Mouse (Mus musculus) liver, embryonic 12.5 days (tissue): ENCODE data around the gene Lrrc3. TPM values are rescaled to one million over a fixed set of nuclear protein-coding genes. Genes with fewer than 3 reads are reported as not detected.

ENCODE experiments used
- ATAC-seq: fragments of 200-750 bp; cut with Nextera tagmentation; 2 replicates; pipeline ENCODE4 v1.8.0; 2017; ENCODE audit warnings: moderate number of reproducible peaks, mild to moderate bottlenecking, moderate library complexity
- H3K27ac ChIP-seq: fragments of 300-500 bp; sonication (generic); 2 replicates; pipeline ENCODE4 v1.5.1; 2016; ENCODE audit warnings: mild to moderate bottlenecking
- H3K27me3 ChIP-seq: fragments of 300-500 bp; sonication (generic); replicated peaks from 2 replicates; pipeline ENCODE4 v1.6.1; 2016; ENCODE audit warnings: mild to moderate bottlenecking, moderate library complexity
- H3K36me3 ChIP-seq: fragments of 300-500 bp; sonication (generic); 2 replicates; pipeline ENCODE4 v1.6.1; 2016; ENCODE audit warnings: mild to moderate bottlenecking, moderate library complexity
- H3K4me1 ChIP-seq: fragments of 300-500 bp; sonication (generic); 2 replicates; pipeline ENCODE4 v1.6.1; 2016
- H3K4me2 ChIP-seq: fragments of 300-500 bp; sonication (generic); 2 replicates; pipeline ENCODE4 v1.6.1; 2016; ENCODE audit warnings: mild to moderate bottlenecking, moderate library complexity
- H3K4me3 ChIP-seq: fragments of 300-500 bp; sonication (generic); 2 replicates; pipeline ENCODE4 v1.5.1; 2016; ENCODE audit warnings: mild to moderate bottlenecking, moderate library complexity
- H3K9ac ChIP-seq: fragments of 300-500 bp; sonication (generic); 2 replicates; pipeline ENCODE4 v1.6.1; 2016; ENCODE audit warnings: mild to moderate bottlenecking, moderate library complexity
- H3K9me3 ChIP-seq: fragments of 300-500 bp; sonication (generic); replicated peaks from 2 replicates; pipeline ENCODE4 v1.6.1; 2016; ENCODE audit warnings: mild to moderate bottlenecking, moderate library complexity
- WGBS: fragments of 180-500 bp; shearing (Covaris S2); methylation state at CpG from one replicate; pipeline ENCODE4 v1.1.7; 2016; ENCODE audit not compliant: insufficient replicate concordance; 5-methylcytosine and 5-hydroxymethylcytosine counted together
- polyA plus RNA-seq: library from polyadenylated mRNA; unstranded; fragments of >200 nt; fragmentation: Nextera tagmentation; extraction: Ambion mirVana; gene quantifications from 2 replicates; pipeline ENCODE4 v1.2.1, GENCODE M21; 2016

Gene Lrrc3
- polyA plus RNA-seq, 1 experiment from 2014 or later: 8.5 TPM

- ATAC-seq: no peak
- Histone ChIP-seq H3K36me3 (no peaks in the 10 kb centered on the region), H3K9me3 (no peaks in the 10 kb centered on the region), H3K4me3 (peak overlapping the region; percentile 62), H3K4me1 (peaks cover 22% of the 10 kb centered on the region), H3K9ac (no peak overlapping the region), H3K4me2 (peak overlapping the region; percentile 83), H3K27ac (peak overlapping the region; percentile 37; the same call in 1 of the 2 replicates), H3K27me3 (peaks cover 39% of the 10 kb centered on the region)
- 74% methylated on average over 27 of the region's 27 CpGs for WGBS
Observed at GRCm38 (mm10) chr10:77900903-77901818, 1.2 kb downstream of the Lrrc3 start.

- Histone ChIP-seq H3K27ac (0 out of 2 replicates have a peak overlapping the region, but pooled peaks have one; percentile 37), H3K4me2 (peak overlapping the region; percentile 83), H3K36me3 (no peaks in the 10 kb centered on the region), H3K9ac (no peak overlapping the region), H3K27me3 (peaks cover 39% of the 10 kb centered on the region), H3K9me3 (no peaks in the 10 kb centered on the region), H3K4me1 (peaks cover 22% of the 10 kb centered on the region), H3K4me3 (no peak overlapping the region)
- WGBS: 63% methylated on average over 7 of the region's 7 CpGs
- ATAC-seq: no peak
Observed at GRCm38 (mm10) chr10:77900126-77900525, 2.2 kb downstream of the Lrrc3 start.

DNA sequence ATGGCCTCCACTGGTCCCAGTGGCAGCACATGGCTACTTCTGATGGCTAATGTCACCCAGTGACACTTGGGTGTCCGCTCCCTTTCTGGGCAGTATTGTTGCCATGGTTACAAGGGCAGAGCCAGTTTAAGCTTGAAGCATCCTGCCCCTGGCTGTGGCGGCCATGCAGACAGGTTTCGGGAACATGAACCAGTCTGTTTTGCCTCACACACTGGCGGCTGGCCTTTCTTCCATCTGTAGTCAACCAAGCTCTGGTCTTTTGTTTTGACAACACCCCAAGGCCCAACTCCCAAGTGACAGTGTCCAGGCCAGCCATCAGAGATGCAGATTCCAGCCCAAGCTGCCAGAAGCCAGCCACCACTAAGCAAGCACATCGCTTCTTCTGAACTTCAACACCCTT, 6.8 kb downstream of the Lrrc3 start:
- ATAC-seq: no peak
- Histone ChIP-seq H3K27me3 (peaks cover 13% of the 10 kb centered on the region), H3K27ac (no peak overlapping the region), H3K36me3 (no peaks in the 10 kb centered on the region), H3K4me2 (no peak overlapping the region), H3K4me3 (no peak overlapping the region), H3K4me1 (no peaks in the 10 kb centered on the region), H3K9ac (no peak overlapping the region), H3K9me3 (no peaks in the 10 kb centered on the region)
- WGBS: 60% methylated on average over 5 of the region's 5 CpGs

DNA sequence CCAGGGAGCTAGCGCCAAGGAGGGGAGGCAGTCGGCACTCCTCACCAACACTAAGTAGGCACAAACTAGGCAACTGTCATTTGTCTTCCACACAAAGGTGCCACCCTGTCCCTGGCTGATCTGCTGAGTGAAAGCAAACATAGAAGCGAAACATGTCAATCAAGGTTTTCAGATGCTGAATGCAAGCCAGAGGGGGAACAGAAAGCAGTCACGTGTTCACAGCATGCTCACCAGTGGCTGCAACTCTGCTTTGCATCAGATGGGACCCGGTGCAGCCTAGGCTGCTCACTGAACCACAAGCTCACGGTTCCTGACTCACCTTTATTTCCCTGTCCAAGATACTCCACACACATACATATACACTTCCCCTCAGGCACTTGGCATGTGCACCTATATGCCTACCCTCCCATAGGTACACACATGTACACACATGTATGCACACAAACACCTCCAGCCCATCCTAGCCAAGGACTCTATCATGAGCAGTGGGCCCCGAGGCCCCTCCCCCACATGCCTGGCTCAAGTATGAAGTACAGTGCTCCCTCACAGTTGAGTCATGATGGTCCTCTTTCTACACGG, 11.3 kb downstream of the Lrrc3 start:
- Histone ChIP-seq H3K4me2 (no peak overlapping the region), H3K27ac (no peak overlapping the region), H3K9me3 (no peaks in the 10 kb centered on the region), H3K4me1 (no peaks in the 10 kb centered on the region), H3K4me3 (no peak overlapping the region), H3K9ac (no peak overlapping the region), H3K36me3 (no peaks in the 10 kb centered on the region), H3K27me3 (0 out of 2 replicates have a peak, but pooled peaks cover 6% of the 10 kb centered on the region)
- ATAC-seq: no peak
- 61% methylated on average over 8 of the region's 8 CpGs for WGBS

- Histone ChIP-seq H3K27me3 (0 out of 2 replicates have a peak, but pooled peaks cover 9% of the 10 kb centered on the region), H3K4me2 (no peak overlapping the region), H3K4me1 (no peaks in the 10 kb centered on the region), H3K27ac (no peak overlapping the region), H3K9ac (no peak overlapping the region), H3K4me3 (no peak overlapping the region), H3K36me3 (no peaks in the 10 kb centered on the region), H3K9me3 (0 out of 2 replicates have a peak, but pooled peaks cover 3% of the 10 kb centered on the region)
- 44% methylated on average over 12 of the region's 12 CpGs for WGBS
- no peak for ATAC-seq
Observed at GRCm38 (mm10) chr10:77886007-77886747, 16.2 kb downstream of the Lrrc3 start.

GRCm38 (mm10) chr10:77882553-77882952, 19.8 kb downstream of the Lrrc3 start:
- no peaks in the 10 kb centered on the region for H3K4me1 ChIP-seq
- no peak overlapping the region for H3K9ac ChIP-seq
- 75% methylated on average over 5 of the region's 5 CpGs for WGBS
- no peak overlapping the region for H3K27ac ChIP-seq
- H3K36me3 ChIP-seq: no peaks in the 10 kb centered on the region
- 0 out of 2 replicates have a peak, but pooled peaks cover 3% of the 10 kb centered on the region for H3K9me3 ChIP-seq
- H3K27me3 ChIP-seq: 0 out of 2 replicates have a peak, but pooled peaks cover 9% of the 10 kb centered on the region
- no peak overlapping the region for H3K4me3 ChIP-seq
- no peak overlapping the region for H3K4me2 ChIP-seq
- no peak for ATAC-seq

DNA sequence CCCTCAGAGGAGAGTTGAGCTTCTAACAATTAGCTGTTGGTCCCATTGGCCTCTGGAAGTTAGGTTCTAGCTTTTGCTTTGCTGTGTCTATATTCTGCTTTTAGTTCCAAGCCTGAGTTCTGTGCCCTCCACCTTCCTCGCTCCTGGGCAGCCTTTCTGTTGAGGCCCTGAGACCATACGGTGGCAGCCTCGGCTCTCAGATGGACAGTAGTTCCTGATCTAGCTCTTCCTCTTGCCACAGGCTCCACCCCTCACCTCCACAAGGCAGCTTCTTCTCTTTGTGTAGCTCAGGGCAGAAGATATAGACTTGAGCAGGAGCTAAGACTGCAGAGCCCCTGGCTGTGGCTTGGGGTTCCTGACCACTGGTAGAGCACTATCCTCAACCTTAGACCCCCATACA, 22.0 kb downstream of the Lrrc3 start:
- no peak overlapping the region for H3K9ac ChIP-seq
- no peak overlapping the region for H3K27ac ChIP-seq
- no peak for ATAC-seq
- H3K27me3 ChIP-seq: no peaks in the 10 kb centered on the region
- WGBS: 28% methylated on average over 3 of the region's 3 CpGs
- no peak overlapping the region for H3K4me3 ChIP-seq
- no peaks in the 10 kb centered on the region for H3K4me1 ChIP-seq
- no peaks in the 10 kb centered on the region for H3K36me3 ChIP-seq
- H3K4me2 ChIP-seq: no peak overlapping the region
- H3K9me3 ChIP-seq: 0 out of 2 replicates have a peak, but pooled peaks cover 3% of the 10 kb centered on the region

- 51% methylated on average over 6 of the region's 6 CpGs for WGBS
- H3K36me3 ChIP-seq: no peaks in the 10 kb centered on the region
Observed at GRCm38 (mm10) chr10:77878985-77879384, 23.4 kb downstream of the Lrrc3 start.

DNA sequence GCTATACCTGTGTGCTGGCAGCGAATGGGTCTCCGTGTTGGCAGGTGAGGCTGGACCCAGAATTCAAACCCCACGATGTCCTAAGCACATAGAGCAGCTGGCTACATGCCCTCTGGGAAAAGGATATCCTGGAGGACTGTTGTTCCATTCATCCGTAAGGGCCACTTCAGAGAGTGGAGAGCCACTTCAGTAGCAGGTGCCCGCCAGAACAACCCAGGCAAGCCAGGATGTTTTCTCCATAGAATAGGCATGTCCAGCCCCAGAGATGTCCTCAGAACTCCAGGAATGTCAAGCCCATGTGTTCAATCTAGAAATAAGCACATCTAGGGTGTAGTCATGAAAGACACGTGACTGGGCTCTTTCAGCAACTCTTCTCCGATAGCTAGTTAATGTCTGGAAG, 32.7 kb downstream of the Lrrc3 start:
- Histone ChIP-seq H3K4me3 (no peak overlapping the region), H3K9me3 (no peaks in the 10 kb centered on the region), H3K9ac (no peak overlapping the region), H3K4me1 (0 out of 2 replicates have a peak, but pooled peaks cover 4% of the 10 kb centered on the region), H3K27ac (no peak overlapping the region), H3K27me3 (no peaks in the 10 kb centered on the region), H3K4me2 (no peak overlapping the region), H3K36me3 (no peaks in the 10 kb centered on the region)
- no peak for ATAC-seq
- 71% methylated on average over 7 of the region's 7 CpGs for WGBS

More at GRCm38 (mm10) chr10:77878985-77879384, 23.4 kb downstream of the Lrrc3 start:
- Histone ChIP-seq H3K27ac (no peak overlapping the region), H3K4me1 (no peaks in the 10 kb centered on the region), H3K27me3 (no peaks in the 10 kb centered on the region), H3K4me3 (no peak overlapping the region), H3K9me3 (0 out of 2 replicates have a peak, but pooled peaks cover 3% of the 10 kb centered on the region), H3K4me2 (no peak overlapping the region), H3K9ac (no peak overlapping the region)
- no peak for ATAC-seq

DNA sequence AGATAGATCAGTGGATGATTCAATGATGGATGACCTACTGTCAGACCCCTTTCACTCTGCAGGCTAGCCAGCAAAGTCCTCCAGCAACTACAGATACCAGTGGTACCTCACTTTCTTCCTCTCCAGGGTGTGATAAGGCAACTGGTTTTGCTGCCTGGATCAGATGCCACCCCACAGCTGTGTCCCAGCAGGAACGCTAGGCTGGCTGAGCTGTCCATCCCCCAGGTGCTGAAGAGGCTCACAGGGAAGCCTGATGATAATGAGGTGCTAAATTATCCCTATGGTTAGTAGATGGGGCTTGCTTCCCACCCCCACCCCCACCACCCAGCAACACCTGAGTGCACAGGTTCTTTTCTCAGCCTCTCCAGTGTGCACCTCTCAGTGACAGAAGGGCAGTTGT, 34.8 kb downstream of the Lrrc3 start:
- Histone ChIP-seq H3K36me3 (no peaks in the 10 kb centered on the region), H3K4me1 (0 out of 2 replicates have a peak, but pooled peaks cover 7% of the 10 kb centered on the region), H3K27ac (no peak overlapping the region), H3K9me3 (no peaks in the 10 kb centered on the region), H3K27me3 (peaks cover 5% of the 10 kb centered on the region; the same call in 1 of the 2 replicates), H3K4me3 (no peak overlapping the region), H3K4me2 (no peak overlapping the region), H3K9ac (no peak overlapping the region)
- no peak for ATAC-seq
- 11% methylated on average over 1 of the region's 1 CpGs for WGBS

GRCm38 (mm10) chr10:77864762-77865143, 37.6 kb downstream of the Lrrc3 start:
- no peaks in the 10 kb centered on the region for H3K9me3 ChIP-seq
- H3K27me3 ChIP-seq: peaks cover 14% of the 10 kb centered on the region; the same call in 1 of the 2 replicates
- peak overlapping the region; percentile 49 for H3K4me2 ChIP-seq
- peak overlapping the region; percentile 20 for H3K4me3 ChIP-seq
- ATAC-seq: 0 out of 2 replicates have a peak, but pooled peaks have one; percentile 10
- H3K36me3 ChIP-seq: no peaks in the 10 kb centered on the region
- 0 out of 2 replicates have a peak, but pooled peaks cover 7% of the 10 kb centered on the region for H3K4me1 ChIP-seq
- no peak overlapping the region for H3K9ac ChIP-seq
- 23% methylated on average over 11 of the region's 11 CpGs for WGBS
- no peak overlapping the region for H3K27ac ChIP-seq
